Mouse (Mus musculus) stomach, embryonic 14.5 days (tissue): Measurements from ENCODE around the gene Senp7. TPM values are rescaled to one million over a fixed set of nuclear protein-coding genes. Genes with fewer than 3 reads are reported as not detected.
"Not testable (repeated sequence)": the region's sequence is repeated elsewhere in the genome, so short reads cannot be mapped to it uniquely, and the experiment has no call there.

ENCODE experiments used
- ATAC-seq: fragments of 200-750 bp; cut with Nextera tagmentation; 2 replicates; pipeline ENCODE4 v1.8.0; 2017; ENCODE audit warnings: low read depth, moderate TSS enrichment; ENCODE audit not compliant: insufficient number of reproducible peaks, insufficient read depth, low FRiP score
- H3K27ac ChIP-seq: fragments of 300-500 bp; sonication (generic); 2 replicates; pipeline ENCODE4 v1.5.1; 2014; ENCODE audit warnings: mild to moderate bottlenecking, low read length, moderate library complexity, mixed read lengths
- H3K27me3 ChIP-seq: fragments of 300-500 bp; sonication (generic); 2 replicates; pipeline ENCODE4 v1.6.1; 2014; ENCODE audit warnings: low read length, control low read depth, mixed read lengths; ENCODE audit not compliant: control insufficient read depth, insufficient read depth
- H3K36me3 ChIP-seq: fragments of 300-500 bp; sonication (generic); 2 replicates; pipeline ENCODE4 v1.6.1; 2014; ENCODE audit warnings: mild to moderate bottlenecking, control low read depth, low read length, moderate library complexity, mixed read lengths; ENCODE audit not compliant: control insufficient read depth, insufficient read depth
- H3K4me1 ChIP-seq: fragments of 300-500 bp; sonication (generic); 2 replicates; pipeline ENCODE4 v1.6.1; 2014; ENCODE audit warnings: low read length, control low read depth, mixed read lengths; ENCODE audit not compliant: control insufficient read depth, insufficient read depth
- H3K4me2 ChIP-seq: fragments of 300-500 bp; sonication (generic); replicated peaks from 2 replicates; pipeline ENCODE4 v1.6.1; 2014; ENCODE audit warnings: low read depth, low read length, control low read depth
- H3K4me3 ChIP-seq: fragments of 300-500 bp; sonication (generic); 2 replicates; pipeline ENCODE4 v1.5.1; 2014; ENCODE audit warnings: low read depth, low read length, control low read depth
- H3K9ac ChIP-seq: fragments of 300-500 bp; sonication (generic); replicated peaks from 2 replicates; pipeline ENCODE4 v1.6.1; 2014; ENCODE audit warnings: low read depth, mild to moderate bottlenecking, control low read depth, low read length, moderate library complexity, mixed read lengths
- H3K9me3 ChIP-seq: fragments of 300-500 bp; sonication (generic); 2 replicates; pipeline ENCODE4 v1.6.1; 2016; ENCODE audit warnings: low read depth, low read length, control low read depth; ENCODE audit not compliant: control insufficient read depth
- WGBS: fragments of 180-500 bp; shearing (Covaris S2); extraction: QIAGEN DNeasy Blood & Tissue Kit; methylation state at CpG from one replicate; pipeline ENCODE4 v1.1.7; 2014; 5-methylcytosine and 5-hydroxymethylcytosine counted together
- polyA plus RNA-seq: library from polyadenylated mRNA; unstranded; fragments of >200 nt; fragmentation: Nextera tagmentation; extraction: Ambion mirVana; gene quantifications from 2 replicates; pipeline ENCODE4 v1.2.1, GENCODE M21; 2014

Senp7 gene
- polyA plus RNA-seq, 1 experiment from 2014 or later: 46.4 TPM

- Histone ChIP-seq H3K9ac (no peak overlapping the region), H3K4me3 (no peak overlapping the region), H3K27ac (no peak overlapping the region), H3K4me2 (no peak overlapping the region), H3K36me3 (no peaks in the 10 kb centered on the region), H3K27me3 (no peaks in the 10 kb centered on the region), H3K4me1 (no peaks in the 10 kb centered on the region), H3K9me3 (no peaks in the 10 kb centered on the region)
- 70% methylated on average over 7 of the region's 7 CpGs for WGBS
- ATAC-seq: no peak
Measured at GRCm38 (mm10) chr16:56061995-56062594, 14.0 kb downstream of the Senp7 start.

- no peak overlapping the region for H3K4me3 ChIP-seq
- H3K27ac ChIP-seq: no peak overlapping the region
- ATAC-seq: no peak
- no peaks in the 10 kb centered on the region for H3K36me3 ChIP-seq
- 51% methylated on average over 11 of the region's 11 CpGs for WGBS
- H3K27me3 ChIP-seq: no peaks in the 10 kb centered on the region
- H3K4me1 ChIP-seq: no peaks in the 10 kb centered on the region
- H3K9ac ChIP-seq: no peak overlapping the region
- H3K4me2 ChIP-seq: no peak overlapping the region
- H3K9me3 ChIP-seq: no peaks in the 10 kb centered on the region
Measured at GRCm38 (mm10) chr16:56062981-56063380, 14.8 kb downstream of the Senp7 start.

GRCm38 (mm10) chr16:56064334-56064990, 16.3 kb downstream of the Senp7 start:
- Histone ChIP-seq H3K9me3 (no peaks in the 10 kb centered on the region), H3K36me3 (no peaks in the 10 kb centered on the region), H3K9ac (0 out of 2 replicates have a peak overlapping the region, but pooled peaks have one; percentile 14), H3K4me2 (peak overlapping the region; percentile 53), H3K4me3 (peak overlapping the region; percentile 30), H3K27me3 (no peaks in the 10 kb centered on the region), H3K27ac (no peak overlapping the region), H3K4me1 (no peaks in the 10 kb centered on the region)
- 3% methylated on average over 20 of the region's 20 CpGs for WGBS
- peak; percentile 91 for ATAC-seq

GRCm38 (mm10) chr16:56066113-56066512, 18.0 kb downstream of the Senp7 start:
- H3K27ac ChIP-seq: no peak overlapping the region
- no peaks in the 10 kb centered on the region for H3K9me3 ChIP-seq
- 54% methylated on average over 8 of the region's 8 CpGs for WGBS
- no peak overlapping the region for H3K4me2 ChIP-seq
- H3K27me3 ChIP-seq: no peaks in the 10 kb centered on the region
- no peak overlapping the region for H3K4me3 ChIP-seq
- no peak for ATAC-seq
- no peaks in the 10 kb centered on the region for H3K36me3 ChIP-seq
- H3K9ac ChIP-seq: no peak overlapping the region
- H3K4me1 ChIP-seq: no peaks in the 10 kb centered on the region

GRCm38 (mm10) chr16:56068523-56069070, 20.5 kb downstream of the Senp7 start:
- ATAC-seq: no peak
- Histone ChIP-seq H3K9me3 (no peaks in the 10 kb centered on the region), H3K27me3 (no peaks in the 10 kb centered on the region), H3K4me3 (no peak overlapping the region), H3K27ac (no peak overlapping the region), H3K4me2 (no peak overlapping the region), H3K4me1 (no peaks in the 10 kb centered on the region), H3K36me3 (no peaks in the 10 kb centered on the region), H3K9ac (no peak overlapping the region)
- WGBS: 89% methylated on average over 6 of the region's 6 CpGs

- Histone ChIP-seq H3K9ac (no peak overlapping the region), H3K9me3 (no peaks in the 10 kb centered on the region), H3K4me3 (no peak overlapping the region), H3K36me3 (no peaks in the 10 kb centered on the region), H3K27ac (no peak overlapping the region), H3K4me1 (peaks cover 3% of the 10 kb centered on the region; the same call in 1 of the 2 replicates), H3K4me2 (no peak overlapping the region), H3K27me3 (no peaks in the 10 kb centered on the region)
- peak; percentile 71; the same call in 1 of the 2 replicates for ATAC-seq
- 36% methylated on average over 5 of the region's 5 CpGs for WGBS
Measured at GRCm38 (mm10) chr16:56071317-56072232, 23.4 kb downstream of the Senp7 start.

- Histone ChIP-seq H3K27me3 (no peaks in the 10 kb centered on the region), H3K4me3 (no peak overlapping the region), H3K4me2 (no peak overlapping the region), H3K36me3 (no peaks in the 10 kb centered on the region), H3K9ac (no peak overlapping the region), H3K9me3 (no peaks in the 10 kb centered on the region), H3K4me1 (peaks cover 7% of the 10 kb centered on the region; the same call in 1 of the 2 replicates), H3K27ac (no peak overlapping the region)
- WGBS: 74% methylated on average over 6 of the region's 6 CpGs
- no peak for ATAC-seq
Measured at GRCm38 (mm10) chr16:56072533-56072932, 24.4 kb downstream of the Senp7 start.

- not testable (repeated sequence) for H3K36me3 ChIP-seq, H3K9ac ChIP-seq, H3K4me3 ChIP-seq, ATAC-seq, H3K27ac ChIP-seq, H3K9me3 ChIP-seq, H3K4me2 ChIP-seq, H3K4me1 ChIP-seq, H3K27me3 ChIP-seq
- 88% methylated on average over 6 of the region's 6 CpGs for WGBS
Measured at GRCm38 (mm10) chr16:56073150-56073549, 25.0 kb downstream of the Senp7 start.
